Mouse (Mus musculus) brain, embryonic 14.5 days (tissue): Measurements from ENCODE around the gene Mapt.

Experiments used
- CTCF ChIP-seq: fragments of 200-500 bp; IDR thresholded peaks from 2 replicates; pipeline ENCODE4 v1.5.1; 2012; ENCODE audit warnings: inconsistent platforms, mild to moderate bottlenecking, moderate library complexity, borderline replicate concordance; ENCODE audit not compliant: insufficient read depth, insufficient read length; ENCODE audit errors: extremely low read depth
- POLR2A ChIP-seq: fragments of 200-500 bp; IDR thresholded peaks from 2 replicates; pipeline ENCODE4 v1.6.1; 2012; ENCODE audit warnings: mild to moderate bottlenecking, inconsistent platforms, borderline replicate concordance; ENCODE audit not compliant: poor library complexity, insufficient read depth, insufficient read length, severe bottlenecking; ENCODE audit errors: extremely low read depth

GRCm38 (mm10) chr11:104307136-104307535, 75.9 kb downstream of the Mapt start:
- TF ChIP-seq CTCF = no peak
- TF ChIP-seq POLR2A = no peak
